Mouse (Mus musculus): ENCODE measurements around the gene Mocs3. TPM values are rescaled to one million over a fixed set of nuclear protein-coding genes. Genes with fewer than 3 reads are reported as not detected.

Gene Mocs3
- total and polyA plus RNA-seq, 3 experiments, result 2.9 to 5.1 TPM; not detected in 1

DNA sequence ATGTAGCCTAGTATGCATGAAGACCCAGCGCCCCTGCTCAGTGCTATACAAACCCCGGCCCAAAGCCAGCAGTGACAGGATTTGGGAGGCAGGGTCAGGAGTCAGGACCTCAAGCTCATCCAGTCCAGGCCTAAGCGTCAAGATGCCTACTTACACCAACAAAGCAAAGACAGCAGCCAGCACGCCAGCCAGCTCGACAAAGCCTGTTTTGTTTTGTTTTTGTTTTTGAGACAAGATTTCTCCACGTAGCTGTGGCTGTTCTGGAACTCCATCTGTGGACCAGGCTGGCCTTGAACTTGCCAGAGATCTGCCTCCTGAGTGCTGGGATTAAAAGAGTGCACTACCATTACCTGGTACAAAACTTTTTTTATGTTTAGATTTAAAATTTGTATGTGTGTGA is 7.1 kb upstream of the Mocs3 start:
- H3K9me3 ChIP-seq (replicated peaks; ENCODE audit: insufficient read depth, low read length), result no peaks in the 10 kb centered on the region
- H3K27me3 ChIP-seq (ENCODE audit: control insufficient read depth in 1 of 2, insufficient read depth in 2 of 2, low read length in 2 of 2), result no peaks in the 10 kb centered on the region
- TF ChIP-seq EP300 (IDR thresholded peaks at IDR 0.05; ENCODE audit: low read depth in 1 of 2, low read length in 2 of 2), result no peak
- TF ChIP-seq ZKSCAN1 (IDR thresholded peaks at IDR 0.05; ENCODE audit: low read depth, low read length), result no peak
- no peak for TF ChIP-seq USF1 (IDR thresholded peaks at IDR 0.05; ENCODE audit: low read depth, low read length)
- no peak for TF ChIP-seq ZC3H11A (IDR thresholded peaks at IDR 0.05; ENCODE audit: low read depth, low read length)
- TF ChIP-seq MYB (IDR thresholded peaks at IDR 0.05; ENCODE audit: low read depth, low read length), result no peak
- TF ChIP-seq UBTF (IDR thresholded peaks at IDR 0.05; ENCODE audit: borderline replicate concordance, insufficient read depth, low read depth, low read length), result no peak
- no peak for TF ChIP-seq ELF1 (IDR thresholded peaks at IDR 0.05; ENCODE audit: low read depth, low read length)
- TF ChIP-seq TCF12 (IDR thresholded peaks at IDR 0.05; ENCODE audit: low read depth, low read length), result no peak
- TF ChIP-seq RAD21 (IDR thresholded peaks at IDR 0.05; ENCODE audit: low read depth, low read length), result no peak
- no peak for TF ChIP-seq ZNF384 (IDR thresholded peaks at IDR 0.05; ENCODE audit: low read depth, low read length)
- H3K4me1 ChIP-seq (ENCODE audit: control insufficient read depth in 1 of 2, insufficient read depth in 2 of 2, low read length in 2 of 2), result peaks cover 0 to 8% of the 10 kb centered on the region in 2 experiments; a peak in 3 of 4 replicates
- H3K27ac ChIP-seq (ENCODE audit: control insufficient read depth, low read depth, low read length), result no peak overlapping the region
- H3K9ac ChIP-seq (ENCODE audit: control insufficient read depth, low read depth, low read length, poor library complexity, severe bottlenecking), result no peak overlapping the region
- no peak for DNase-seq (ENCODE audit: low read depth, low spot score)
- peaks cover 14 to 28% of the 10 kb centered on the region in 2 experiments for H3K36me3 ChIP-seq (ENCODE audit: control insufficient read depth in 1 of 2, insufficient read depth in 2 of 2, low read length in 2 of 2)
- H3K4me3 ChIP-seq (ENCODE audit: control insufficient read depth in 1 of 2, insufficient read depth in 1 of 2, low read depth in 2 of 2, low read length in 2 of 2), result no peak overlapping the region
- H3K79me2 ChIP-seq (ENCODE audit: control insufficient read depth, insufficient read depth, low read length, poor library complexity), result peaks cover 10% of the 10 kb centered on the region

- H3K36me3 ChIP-seq (ENCODE audit: control insufficient read depth in 1 of 2, insufficient read depth in 2 of 2, low read length in 2 of 2), result peaks cover 12 to 17% of the 10 kb centered on the region in 2 experiments
Observed at GRCm38 (mm10) chr2:168229116-168230025, 1.1 kb upstream of the Mocs3 start.

More at GRCm38 (mm10) chr2:168229116-168230025, 1.1 kb upstream of the Mocs3 start:
- peak overlapping the region; percentile 96 for H3K9ac ChIP-seq (ENCODE audit: control insufficient read depth, low read depth, low read length, poor library complexity, severe bottlenecking)
- DNase-seq (ENCODE audit: low read depth, low spot score), result peak; percentile 64
- peak overlapping the region; percentile 84 for H3K27ac ChIP-seq (ENCODE audit: control insufficient read depth, low read depth, low read length)
- H3K9me3 ChIP-seq (replicated peaks; ENCODE audit: insufficient read depth, low read length), result no peaks in the 10 kb centered on the region
- H3K27me3 ChIP-seq (ENCODE audit: control insufficient read depth in 1 of 2, insufficient read depth in 2 of 2, low read length in 2 of 2), result no peaks in the 10 kb centered on the region
- H3K4me3 ChIP-seq (ENCODE audit: control insufficient read depth in 1 of 2, insufficient read depth in 1 of 2, low read depth in 2 of 2, low read length in 2 of 2), result peak overlapping the region; percentile 93 to 95
- peaks cover 38% of the 10 kb centered on the region for H3K79me2 ChIP-seq (ENCODE audit: control insufficient read depth, insufficient read depth, low read length, poor library complexity)
- TF ChIP-seq ZNF384 (IDR thresholded peaks at IDR 0.05; ENCODE audit: low read depth, low read length), result peak; percentile 36; the same call in 1 of the 2 replicates
- no peak for TF ChIP-seq CHD2 (IDR thresholded peaks at IDR 0.05; ENCODE audit: low read length)
- no peak for TF ChIP-seq JUND (IDR thresholded peaks at IDR 0.05; ENCODE audit: low read depth, low read length)
- TF ChIP-seq MXI1 (IDR thresholded peaks at IDR 0.05; ENCODE audit: low read depth, low read length), result no peak; the same call in 1 of the 2 replicates
- TF ChIP-seq MAZ (IDR thresholded peaks at IDR 0.05; ENCODE audit: low read depth, low read length), result 0 out of 2 replicates have a peak, but pooled peaks have one; percentile 28
- TF ChIP-seq UBTF (IDR thresholded peaks at IDR 0.05; ENCODE audit: borderline replicate concordance, insufficient read depth, low read depth, low read length), result no peak
- H3K4me1 ChIP-seq (ENCODE audit: control insufficient read depth in 1 of 2, insufficient read depth in 2 of 2, low read length in 2 of 2), result peaks cover 3 to 10% of the 10 kb centered on the region in 2 experiments
